Mouse (Mus musculus) adrenal gland, adult 18-20 months (tissue): Measurements from ENCODE around the gene Fam111a. TPM values are rescaled to one million over a fixed set of nuclear protein-coding genes. Genes with fewer than 3 reads are reported as not detected.

Source experiments
- DNase-seq, 2 experiments: peaks; one replicate each; pipeline ENCODE4 v3.0.0; 2021 to 2022; ENCODE audit warnings: low spot score in 2 of 2
- total RNA-seq, 2 experiments: library from RNA; stranded (reverse); gene quantifications; 1 replicate in 1 of 2; 2 replicates in 1 of 2; pipeline ENCODE4 v1.2.3; 2021

Gene Fam111a
- total RNA-seq, 2 experiments from 2014 or later, result 3.2 to 4.8 TPM

GRCm38 (mm10) chr19:12608336-12608735 lies 62.8 kb downstream of the Fam111a start:
- DNase-seq, result no peak

GRCm38 (mm10) chr19:12613646-12614045 lies 68.1 kb downstream of the Fam111a start:
- no peak for DNase-seq

- DNase-seq, result no peak
Observed at GRCm38 (mm10) chr19:12633176-12633575, 87.6 kb downstream of the Fam111a start, which contains the start of gene Glyat. TSS of gene Glyat (plus strand) at chr19:12633308.

GRCm38 (mm10) chr19:12634259-12634658 lies 88.7 kb downstream of the Fam111a start:
- no peak for DNase-seq

GRCm38 (mm10) chr19:12634963-12635362 lies 89.4 kb downstream of the Fam111a start:
- no peak for DNase-seq

GRCm38 (mm10) chr19:12636863-12637262 lies 91.3 kb downstream of the Fam111a start:
- no peak for DNase-seq

GRCm38 (mm10) chr19:12638049-12638448 lies 92.5 kb downstream of the Fam111a start:
- DNase-seq, result no peak

Other genes starting within 250 kb of the Fam111a start
- gene Olfr1436, start 246.6 kb upstream of the Fam111a start, total RNA-seq, result not detected
- not detected for gene Olfr1437, start 220.6 kb upstream of the Fam111a start, total RNA-seq
- gene Olfr1438-ps1, start 209.8 kb upstream of the Fam111a start, total RNA-seq, result not detected
- gene Olfr1440, start 158.5 kb upstream of the Fam111a start, total RNA-seq, result not detected
- not detected for gene Olfr1441, start 128.3 kb upstream of the Fam111a start, total RNA-seq
- gene Pfpl, start 117.8 kb upstream of the Fam111a start, total RNA-seq, result not detected
- gene Mpeg1, start 85.0 kb upstream of the Fam111a start, total RNA-seq, result 10 to 100 TPM; 31.6 to 57.3 TPM
- gene Dtx4, start 44.3 kb upstream of the Fam111a start, total RNA-seq, result 10 to 100 TPM; 14.7 to 30.5 TPM
- not detected for gene Gm4952, start 54.2 kb downstream of the Fam111a start, total RNA-seq
- under 1 TPM in 1 of 2 experiments, not detected in 1; 0.17 TPM for gene Glyat, start 87.6 kb downstream of the Fam111a start, total RNA-seq
- gene Olfr1442, start 124.7 kb downstream of the Fam111a start, total RNA-seq, result not detected
- not detected for gene Olfr1443, start 132.4 kb downstream of the Fam111a start, total RNA-seq
- under 1 TPM in 1 of 2 experiments, not detected in 1; 0.60 TPM for gene Keg1, start 150.0 kb downstream of the Fam111a start, total RNA-seq
- 1 to 10 TPM; 2.2 to 2.5 TPM for gene Cntf, start 219.9 kb downstream of the Fam111a start, total RNA-seq